Mouse (Mus musculus) testis, postnatal 14 days (tissue): ENCODE measurements around the gene Ptpn13.

Experiments used
- DNase-seq: peaks from one replicate; pipeline ENCODE4 v3.0.0; 2021; ENCODE audit warnings: low spot score

Ptpn13 gene

GRCm38 (mm10) chr5:103422609-103423008 is 2.4 kb upstream of the Ptpn13 start:
- no peak for DNase-seq

GRCm38 (mm10) chr5:103423305-103423926 is 1.6 kb upstream of the Ptpn13 start:
- peak; percentile 69 for DNase-seq

- no peak for DNase-seq
These were observed 1.1 kb upstream of the Ptpn13 start for GRCm38 (mm10) chr5:103423927-103424315.

DNA sequence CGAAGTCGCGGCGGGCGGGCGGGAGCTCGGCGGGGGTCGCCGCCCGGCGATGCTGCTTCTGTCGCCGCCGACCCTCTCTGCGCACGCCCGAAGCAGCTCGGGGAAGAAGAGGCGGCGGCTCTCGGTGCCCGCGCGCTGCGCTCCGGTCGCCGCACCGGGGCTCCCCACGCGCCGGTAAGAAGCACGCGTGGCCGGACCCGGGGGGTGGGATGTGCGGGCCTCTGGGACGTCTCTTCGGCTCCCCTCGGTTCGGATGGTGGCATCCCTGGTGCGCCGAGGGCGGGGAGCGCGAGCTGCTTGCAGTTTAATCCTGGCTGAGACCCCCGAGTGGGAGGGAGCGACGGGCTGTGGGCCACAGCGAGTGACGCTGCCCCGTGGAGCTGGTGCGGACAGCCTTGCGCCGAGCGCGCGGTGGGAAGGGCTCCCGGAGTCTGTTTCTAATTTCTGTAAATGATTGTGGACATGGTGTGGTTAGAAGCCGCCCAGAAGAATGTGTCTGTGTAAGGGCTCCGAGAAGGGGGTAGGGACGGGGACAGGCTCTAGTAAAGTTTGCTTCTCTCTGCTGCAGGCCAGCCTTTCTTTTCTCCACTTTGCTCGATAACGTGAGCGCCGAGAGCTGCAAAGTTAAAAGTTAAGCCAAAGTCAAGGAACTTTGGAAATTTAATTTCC is 505 bp downstream of the Ptpn13 start:
- DNase-seq: peak; percentile 49

DNA sequence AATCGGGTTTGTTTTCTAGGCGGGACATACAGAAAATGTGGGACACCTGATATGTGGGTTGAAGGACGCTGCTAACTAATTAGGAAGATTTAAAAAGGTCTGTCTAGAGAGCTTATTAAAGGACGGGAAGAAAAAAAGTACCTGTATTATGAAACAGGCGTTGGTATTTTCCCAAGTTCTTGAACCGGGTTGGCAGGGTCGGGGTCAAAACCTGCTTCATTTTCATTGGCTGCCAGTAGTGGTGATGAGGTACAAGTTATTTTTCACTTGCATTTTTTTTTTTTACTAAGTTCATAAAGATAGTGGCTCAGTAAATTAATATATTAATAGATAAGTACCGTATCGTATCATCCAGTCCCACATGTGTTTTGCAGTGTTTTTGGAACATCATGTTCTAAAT is 1.3 kb downstream of the Ptpn13 start:
- DNase-seq: no peak

DNA sequence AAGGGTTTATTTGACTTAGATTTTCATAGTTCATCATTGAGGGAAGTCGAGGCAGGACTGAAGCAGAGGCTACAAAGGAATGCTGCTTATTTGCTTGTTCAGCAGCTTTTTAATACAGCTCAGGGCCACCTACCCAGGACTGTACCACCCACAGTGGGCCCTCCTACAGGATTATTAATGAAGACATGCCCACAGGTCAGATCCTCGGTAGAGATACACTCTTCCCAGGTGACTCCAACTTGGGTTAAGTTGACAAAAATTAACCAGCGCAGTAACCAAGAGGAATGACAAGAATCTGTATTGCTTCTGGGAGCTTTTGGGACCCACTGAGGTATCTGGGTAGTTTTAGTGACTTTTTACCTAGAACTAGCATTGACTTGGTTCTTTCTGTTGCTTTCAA is 6.0 kb downstream of the Ptpn13 start:
- DNase-seq: no peak

GRCm38 (mm10) chr5:103431479-103431878 is 6.5 kb downstream of the Ptpn13 start:
- no peak for DNase-seq

GRCm38 (mm10) chr5:103436039-103436944 is 11.3 kb downstream of the Ptpn13 start:
- peak; percentile 22 for DNase-seq

- no peak for DNase-seq
These were observed 12.7 kb downstream of the Ptpn13 start for GRCm38 (mm10) chr5:103437714-103438113.

GRCm38 (mm10) chr5:103439171-103439570 is 14.2 kb downstream of the Ptpn13 start:
- no peak for DNase-seq

DNA sequence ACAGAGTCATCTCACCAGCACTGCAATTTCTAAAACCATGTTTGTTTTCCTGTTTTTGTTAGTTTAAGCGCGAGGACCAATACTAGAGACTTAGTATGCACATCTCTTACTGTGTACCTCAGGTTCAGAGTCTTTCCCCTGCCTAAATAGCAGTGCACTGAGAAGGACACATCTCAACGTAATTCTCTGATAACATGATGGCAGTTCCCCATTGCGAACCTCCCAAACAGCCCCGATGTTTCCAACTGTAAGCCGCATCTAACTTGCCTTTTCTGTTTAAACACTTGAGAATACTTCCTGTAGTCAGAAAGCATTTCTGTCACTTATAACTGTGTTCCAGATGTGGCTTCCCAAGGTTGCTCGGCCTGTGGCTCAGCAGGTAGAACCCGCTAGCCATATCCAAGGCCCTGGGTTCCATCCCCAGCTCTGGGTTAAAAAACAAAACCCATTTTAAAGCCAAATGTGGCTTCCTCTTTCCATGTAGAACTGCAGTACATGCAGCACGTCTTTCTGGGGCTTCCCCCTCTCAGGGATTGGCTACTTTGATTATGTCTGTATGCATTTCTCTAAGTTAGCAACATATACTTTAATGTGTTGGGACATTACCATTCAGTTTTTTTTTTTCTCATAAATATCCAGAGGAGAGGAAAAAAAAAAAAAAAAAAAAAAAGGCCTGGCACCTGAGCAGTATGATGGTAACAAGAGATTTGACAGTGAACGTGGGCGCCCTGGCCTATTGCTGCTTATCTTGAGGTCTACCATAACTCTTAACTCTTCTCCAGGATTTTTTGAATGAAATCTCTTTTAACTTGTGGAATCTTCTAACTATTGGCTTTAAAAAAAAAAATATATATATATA is 15.7 kb downstream of the Ptpn13 start:
- no peak for DNase-seq

DNA sequence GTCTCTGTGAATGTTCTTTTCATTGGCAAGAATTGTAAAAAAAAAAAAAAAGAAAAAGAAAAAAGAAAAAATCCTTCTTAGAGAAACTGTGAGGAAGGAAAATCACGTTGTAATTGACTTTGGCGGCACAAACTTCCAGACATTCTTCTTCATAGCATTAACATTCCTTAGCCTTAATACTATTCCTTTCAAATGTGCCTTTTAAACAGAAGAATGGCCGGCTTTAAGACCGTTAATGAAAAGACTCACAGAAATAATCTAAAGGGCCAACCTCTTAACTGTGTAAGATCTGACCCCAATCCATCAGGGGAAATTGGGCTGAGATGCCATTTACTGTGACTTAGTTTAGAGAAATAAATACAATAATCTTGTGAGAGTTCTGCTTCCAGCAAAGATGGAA is 16.7 kb downstream of the Ptpn13 start:
- no peak for DNase-seq

DNA sequence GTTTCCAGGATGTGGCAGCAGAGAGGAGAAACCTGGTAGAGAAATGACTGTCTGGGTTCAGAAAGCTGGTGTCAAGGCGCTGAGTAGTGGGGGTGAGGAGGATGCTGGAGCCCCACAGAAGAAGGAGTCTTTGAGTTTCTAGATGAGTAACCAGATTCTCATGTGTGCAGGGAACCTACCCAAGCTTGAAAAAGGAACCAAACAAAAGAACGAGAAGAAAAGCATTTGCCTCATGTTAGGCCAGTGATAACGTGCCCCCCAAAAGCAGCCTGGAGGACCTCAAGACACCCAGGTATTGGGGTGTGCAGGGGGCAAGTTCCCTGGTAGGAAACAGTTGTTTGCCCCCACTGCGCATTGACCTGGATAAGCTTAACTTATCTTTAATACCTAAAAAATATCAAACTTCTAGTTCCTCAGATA is 17.3 kb downstream of the Ptpn13 start:
- DNase-seq: no peak

DNA sequence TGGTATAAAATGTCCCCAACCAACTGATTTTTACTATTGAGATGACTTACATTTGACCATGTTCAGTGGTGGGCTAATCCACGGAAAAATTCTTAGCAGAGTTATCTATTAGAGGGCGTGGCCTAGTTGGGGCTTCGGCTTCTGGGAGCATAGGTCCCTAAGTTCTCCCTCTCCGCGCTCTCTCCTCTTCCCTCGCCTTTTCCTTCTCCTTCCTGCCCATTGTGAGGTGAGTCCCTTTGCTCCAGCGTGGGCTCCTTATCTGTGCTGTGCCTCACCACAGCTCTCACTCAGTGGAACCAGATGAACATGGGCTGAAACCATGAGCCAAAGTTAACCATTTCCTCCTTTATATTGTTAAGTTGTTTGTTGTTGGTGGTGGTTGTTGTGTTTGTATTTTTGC is 17.9 kb downstream of the Ptpn13 start:
- no peak for DNase-seq

DNA sequence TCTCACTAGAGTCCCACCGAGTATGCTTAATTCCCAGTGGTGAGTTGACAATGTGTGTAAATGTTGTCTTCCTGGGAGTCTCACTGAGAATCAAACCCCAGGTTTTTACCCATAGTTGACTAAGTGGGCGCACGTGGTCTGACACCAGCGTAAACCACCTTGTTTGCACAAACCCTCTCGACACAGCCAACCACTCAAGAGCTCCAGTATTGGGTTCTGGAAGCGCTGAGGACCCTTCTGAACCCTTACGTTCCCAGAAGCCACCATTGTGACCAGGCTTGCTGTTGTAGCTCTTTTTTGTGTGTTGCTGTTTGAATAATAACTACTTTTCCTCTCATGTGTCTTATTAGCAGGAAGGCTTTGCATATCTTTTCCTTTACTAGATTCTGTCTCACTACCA is 20.4 kb downstream of the Ptpn13 start:
- no peak for DNase-seq

DNA sequence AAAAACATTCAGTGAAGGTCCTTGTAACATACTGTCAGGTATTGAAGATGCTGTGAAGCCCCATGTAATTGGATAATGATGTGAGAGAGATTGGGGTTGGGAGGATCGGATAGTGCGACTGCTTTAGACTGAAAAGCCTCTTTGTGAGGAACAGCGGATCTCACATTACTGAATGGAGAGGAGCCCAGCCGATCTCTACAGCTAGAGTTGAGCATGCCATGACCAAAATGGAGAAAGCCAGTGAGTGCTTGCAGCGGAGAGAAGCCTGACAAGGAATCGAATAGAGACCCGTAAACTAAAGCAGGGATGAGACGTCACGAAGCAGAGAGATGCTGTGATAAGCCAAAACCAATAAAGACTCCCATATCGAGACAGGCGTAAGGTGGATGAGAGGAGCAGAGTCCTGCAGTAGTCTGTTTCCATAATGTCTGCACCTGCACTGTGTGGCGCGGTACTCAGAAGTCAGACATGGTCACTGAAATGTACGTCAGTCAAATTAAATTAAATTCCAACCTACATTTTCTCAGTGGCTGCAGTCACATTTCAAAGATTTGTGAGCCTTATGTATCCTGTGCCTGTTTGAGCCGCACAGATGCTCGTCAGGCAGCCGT is 22.9 kb downstream of the Ptpn13 start:
- no peak for DNase-seq

- DNase-seq: no peak
These were observed 23.5 kb downstream of the Ptpn13 start for GRCm38 (mm10) chr5:103448470-103448869.

DNA sequence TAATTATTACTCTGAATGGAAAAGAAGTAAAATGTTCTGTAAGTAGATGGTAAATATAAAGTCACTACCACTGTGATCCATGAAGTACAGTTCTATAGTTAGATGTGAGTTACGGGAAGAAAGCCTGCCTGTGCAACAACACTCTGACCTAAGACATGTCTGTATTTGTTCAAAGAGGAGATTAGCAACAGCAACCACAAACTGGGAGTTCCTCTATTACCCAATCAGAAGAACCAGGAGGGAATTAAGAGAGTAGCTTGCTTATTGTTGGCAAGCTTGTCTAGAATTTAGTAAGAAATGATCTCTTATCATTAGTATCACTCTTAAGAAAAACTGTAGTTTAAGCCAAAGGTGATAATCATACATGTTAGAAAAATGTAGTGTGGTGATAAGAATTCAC is 25.7 kb downstream of the Ptpn13 start:
- no peak for DNase-seq

GRCm38 (mm10) chr5:103453361-103454140 is 28.6 kb downstream of the Ptpn13 start:
- DNase-seq: no peak

GRCm38 (mm10) chr5:103456794-103457193 is 31.8 kb downstream of the Ptpn13 start:
- no peak for DNase-seq

DNA sequence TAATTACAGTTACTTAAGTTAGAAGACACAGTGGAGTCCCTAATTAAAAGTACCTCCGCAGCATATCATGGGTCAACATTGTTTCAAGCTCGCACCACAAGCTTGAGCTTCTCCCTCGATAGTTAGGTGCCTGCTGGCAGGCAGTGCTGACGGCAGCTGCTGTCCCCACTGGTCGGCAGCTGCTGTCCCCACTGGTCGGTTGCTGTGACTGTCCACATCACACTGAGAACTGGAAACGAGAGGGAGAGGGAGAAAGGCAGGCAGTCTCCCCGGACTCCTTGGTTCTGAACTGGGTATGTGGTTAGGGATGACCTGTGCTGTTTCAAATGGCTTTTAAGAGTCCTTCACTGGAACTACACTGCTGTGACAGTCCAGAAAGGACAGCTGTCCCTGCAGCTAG is 33.4 kb downstream of the Ptpn13 start:
- DNase-seq: no peak
